Comparison of ENCODE assay signal across 8 mouse cellular contexts in genomic region chr19:5848826-5849672, GRCm38 (mm10). TPM values are rescaled to one million over a fixed set of nuclear protein-coding genes. Genes with fewer than 3 reads are reported as not detected.
DNase-seq lines count a peak whose midpoint lies in the region; ATAC-seq lines count a peak whose summit lies in the region.

No protein-coding gene starts in this region.

- DNase-seq in kidney, adult 11 months: peak; percentile 71
- no peak for DNase-seq in kidney, adult 8-10 months
- DNase-seq in adrenal gland, adult 2 months: peak; percentile 88
- DNase-seq in heart, postnatal 4 days: peak; percentile 64
- no peak for DNase-seq in neural tube, embryonic 11.5 days (ENCODE audit: low spot score)
- no peak for DNase-seq in layer of hippocampus, adult 11-12 months (ENCODE audit: low spot score)

- H3K4me2 ChIP-seq in embryonic facial prominence, embryonic 13.5 days: peak overlapping the region; percentile 63
- peak overlapping the region; percentile 57 for H3K4me2 ChIP-seq in limb, embryonic 15.5 days
- H3K4me2 ChIP-seq in neural tube, embryonic 11.5 days (ENCODE audit: low read depth): 0 out of 2 replicates have a peak overlapping the region, but pooled peaks have one; percentile 15

- 30% methylated on average over 13 of the region's 13 CpGs for WGBS in embryonic facial prominence, embryonic 13.5 days
- WGBS in limb, embryonic 15.5 days: 30% methylated on average over 13 of the region's 13 CpGs
- WGBS in neural tube, embryonic 11.5 days: 38% methylated on average over 13 of the region's 13 CpGs

- ATAC-seq in embryonic facial prominence, embryonic 13.5 days (ENCODE audit: insufficient number of reproducible peaks, insufficient read depth, low FRiP score, low TSS enrichment, low read depth): no peak
- no peak for ATAC-seq in limb, embryonic 15.5 days (ENCODE audit: insufficient number of reproducible peaks, low FRiP score, low TSS enrichment, low read depth)
- no peak for ATAC-seq in neural tube, embryonic 11.5 days (ENCODE audit: insufficient read depth, low FRiP score, low TSS enrichment)

- peaks cover 63% of the 10 kb centered on the region for H3K4me1 ChIP-seq in embryonic facial prominence, embryonic 13.5 days
- peaks cover 56% of the 10 kb centered on the region for H3K4me1 ChIP-seq in limb, embryonic 15.5 days
- peaks cover 40% of the 10 kb centered on the region for H3K4me1 ChIP-seq in neural tube, embryonic 11.5 days (ENCODE audit: control insufficient read depth, insufficient read depth, low read length)

- peak overlapping the region; percentile 73 for H3K9ac ChIP-seq in embryonic facial prominence, embryonic 13.5 days
- H3K9ac ChIP-seq in limb, embryonic 15.5 days: peak overlapping the region; percentile 7; the same call in 1 of the 2 replicates
- peak overlapping the region; percentile 52 for H3K9ac ChIP-seq in neural tube, embryonic 11.5 days (ENCODE audit: low read length)

- H3K27me3 ChIP-seq in embryonic facial prominence, embryonic 13.5 days: no peaks in the 10 kb centered on the region
- no peaks in the 10 kb centered on the region for H3K27me3 ChIP-seq in limb, embryonic 15.5 days
- no peaks in the 10 kb centered on the region for H3K27me3 ChIP-seq in neural tube, embryonic 11.5 days (ENCODE audit: control insufficient read depth, insufficient read depth, low read length)

- H3K27ac ChIP-seq in embryonic facial prominence, embryonic 13.5 days: peak overlapping the region; percentile 98
- peak overlapping the region; percentile 97 for H3K27ac ChIP-seq in limb, embryonic 15.5 days
- H3K27ac ChIP-seq in neural tube, embryonic 11.5 days (ENCODE audit: low read depth, low read length): peak overlapping the region; percentile 64; the same call in 1 of the 2 replicates

- 0 out of 2 replicates have a peak overlapping the region, but pooled peaks have one; percentile 7 for H3K4me3 ChIP-seq in embryonic facial prominence, embryonic 13.5 days
- H3K4me3 ChIP-seq in limb, embryonic 15.5 days: peak overlapping the region; percentile 1; the same call in 1 of the 2 replicates
- H3K4me3 ChIP-seq in neural tube, embryonic 11.5 days (ENCODE audit: low read depth, low read length): no peak overlapping the region

- peaks cover 29% of the 10 kb centered on the region for H3K36me3 ChIP-seq in embryonic facial prominence, embryonic 13.5 days
- H3K36me3 ChIP-seq in limb, embryonic 15.5 days: peaks cover 17% of the 10 kb centered on the region
- peaks cover 2% of the 10 kb centered on the region; the same call in 1 of the 2 replicates for H3K36me3 ChIP-seq in neural tube, embryonic 11.5 days (ENCODE audit: control insufficient read depth, insufficient read depth, low read length)

- H3K9me3 ChIP-seq in embryonic facial prominence, embryonic 13.5 days: no peaks in the 10 kb centered on the region
- H3K9me3 ChIP-seq in limb, embryonic 15.5 days: no peaks in the 10 kb centered on the region
- H3K9me3 ChIP-seq in neural tube, embryonic 11.5 days (ENCODE audit: control insufficient read depth, low read length): no peaks in the 10 kb centered on the region

RNA-seq across cellular contexts. Expression of gene Frmd8, which starts 26.0 kb away (rescaled TPM):
- 10 to 100 TPM; 41.2 to 51.4 TPM for total RNA-seq in adrenal gland, adult 2 months (2021)
- 27.8 and 36.4 TPM in 2 replicates for polyA plus RNA-seq in adrenal gland, adult 2 months (2012; rRNA removed)
- 30.6 and 34.0 TPM in 2 replicates for polyA plus RNA-seq in embryonic facial prominence, embryonic 13.5 days (2015; fragmentation: Nextera tagmentation; extraction: Ambion mirVana)
- total RNA-seq in heart, postnatal 4 days (2021): 10 to 100 TPM; 18.6 to 20.9 TPM
- 28.4 and 31.3 TPM in 2 replicates for polyA plus RNA-seq in limb, embryonic 15.5 days (2015; fragmentation: Nextera tagmentation; extraction: Ambion mirVana)
- 19.9 and 20.7 TPM in 2 replicates for polyA plus RNA-seq in neural tube, embryonic 11.5 days (2014; fragmentation: Nextera tagmentation; extraction: Ambion mirVana)

RNA-seq across cellular contexts. Expression of gene Slc25a45, which starts 28.6 kb away (rescaled TPM):
- 10 to 100 TPM; 15.5 to 36.2 TPM for total RNA-seq in adrenal gland, adult 2 months (2021)
- 42.4 and 44.6 TPM in 2 replicates for polyA plus RNA-seq in adrenal gland, adult 2 months (2012; rRNA removed)
- 3.1 and 4.5 TPM in 2 replicates for polyA plus RNA-seq in embryonic facial prominence, embryonic 13.5 days (2015; fragmentation: Nextera tagmentation; extraction: Ambion mirVana)
- total RNA-seq in heart, postnatal 4 days (2021): 1 to 10 TPM; 5.4 to 6.2 TPM
- 3.4 and 5.2 TPM in 2 replicates for polyA plus RNA-seq in limb, embryonic 15.5 days (2015; fragmentation: Nextera tagmentation; extraction: Ambion mirVana)
- 0.74 and 1.7 TPM in 2 replicates for polyA plus RNA-seq in neural tube, embryonic 11.5 days (2014; fragmentation: Nextera tagmentation; extraction: Ambion mirVana)

RNA-seq across cellular contexts. Expression of gene Tigd3, which starts 44.9 kb away (rescaled TPM):
- 1 to 10 TPM; 1.0 to 1.1 TPM for total RNA-seq in adrenal gland, adult 2 months (2021)
- 0.48 and 0.53 TPM in 2 replicates for polyA plus RNA-seq in adrenal gland, adult 2 months (2012; rRNA removed)
- polyA plus RNA-seq in embryonic facial prominence, embryonic 13.5 days (2015; fragmentation: Nextera tagmentation; extraction: Ambion mirVana): 3.8 and 4.7 TPM in 2 replicates
- 1 to 10 TPM; 2.0 TPM for total RNA-seq in heart, postnatal 4 days (2021)
- polyA plus RNA-seq in limb, embryonic 15.5 days (2015; fragmentation: Nextera tagmentation; extraction: Ambion mirVana): 3.1 TPM in 2 replicates
- polyA plus RNA-seq in neural tube, embryonic 11.5 days (2014; fragmentation: Nextera tagmentation; extraction: Ambion mirVana): 5.7 and 6.6 TPM in 2 replicates

Comparison
In these comparisons a context has a peak if more than half of its experiments do, and no peak if none do; other contexts are left out.
1. DNase-seq: peak in kidney, adult 11 months (single experiment), adrenal gland, adult 2 months (single experiment) and heart, postnatal 4 days (single experiment); none in kidney, adult 8-10 months (0 of 2), neural tube, embryonic 11.5 days (single experiment) and layer of hippocampus, adult 11-12 months (single experiment).
2. H3K9ac ChIP-seq: peak in every context shown above with its lines; median percentile 73 in embryonic facial prominence, embryonic 13.5 days; 52 in neural tube, embryonic 11.5 days; 7 in limb, embryonic 15.5 days.
3. Peak in every context shown above with its lines, with median percentiles within 50 percentile points of each other: H3K27ac ChIP-seq and H3K4me2 ChIP-seq.